Mouse (Mus musculus): Measurements from ENCODE around the gene Atp2b2.

Atp2b2 gene

DNA sequence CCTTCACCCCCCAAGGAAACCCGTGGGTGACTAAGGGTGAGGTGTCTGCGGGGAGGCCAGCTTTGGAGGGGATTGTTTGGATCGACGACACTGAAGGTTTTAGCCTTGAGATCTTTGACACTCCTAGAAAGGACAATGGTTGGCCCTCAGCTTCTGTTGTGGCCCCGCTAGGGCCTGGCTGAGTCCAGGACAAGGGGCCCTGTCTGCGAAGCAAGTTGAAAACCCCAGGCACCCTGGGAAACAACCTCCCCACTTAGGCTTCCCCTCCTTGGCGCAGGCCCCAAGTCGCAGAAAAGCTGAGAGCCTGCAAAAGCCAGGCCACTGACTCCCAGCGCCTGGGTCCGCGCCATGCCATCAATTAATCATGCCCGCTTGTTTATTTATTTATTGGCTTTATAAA, at the start of gene Atp2b2:
Gene Atp2b2, minus strand, starts transcription at position 282 of the 400 bp plus-strand sequence.
- DNase-seq: no peak

DNA sequence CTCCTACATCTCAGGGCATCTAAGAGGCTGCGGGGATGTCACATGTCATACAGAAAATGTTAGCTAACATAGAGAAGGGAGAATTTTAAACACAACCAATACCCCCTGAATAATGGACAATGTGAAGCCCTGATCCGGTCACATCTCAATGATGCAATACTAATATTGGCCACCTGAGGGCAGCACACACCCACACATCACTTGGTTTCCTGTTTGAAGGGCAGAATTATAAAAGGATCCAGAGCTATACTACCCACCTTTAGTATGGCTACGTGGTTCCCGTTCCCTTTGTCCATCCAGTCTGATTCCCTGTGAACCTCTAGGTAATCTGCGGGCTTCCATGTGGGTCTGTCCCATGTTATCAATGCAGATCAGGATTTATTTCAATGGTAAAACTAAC, 47.2 kb upstream of the Atp2b2 start:
- no peak for DNase-seq

- no peak for DNase-seq
These were observed 44.7 kb upstream of the Atp2b2 start for GRCm38 (mm10) chr6:114087106-114087505.

- DNase-seq: no peak
These were observed 36.1 kb upstream of the Atp2b2 start for GRCm38 (mm10) chr6:114078556-114078955.

GRCm38 (mm10) chr6:114076560-114076959, 34.1 kb upstream of the Atp2b2 start:
- no peak for DNase-seq

GRCm38 (mm10) chr6:114076061-114076460, 33.6 kb upstream of the Atp2b2 start:
- DNase-seq: no peak

GRCm38 (mm10) chr6:114074929-114075328, 32.5 kb upstream of the Atp2b2 start:
- no peak for DNase-seq

GRCm38 (mm10) chr6:114074256-114074655, 31.8 kb upstream of the Atp2b2 start:
- no peak for DNase-seq

- no peak for DNase-seq
These were observed 29.2 kb upstream of the Atp2b2 start for GRCm38 (mm10) chr6:114071564-114071963.

DNA sequence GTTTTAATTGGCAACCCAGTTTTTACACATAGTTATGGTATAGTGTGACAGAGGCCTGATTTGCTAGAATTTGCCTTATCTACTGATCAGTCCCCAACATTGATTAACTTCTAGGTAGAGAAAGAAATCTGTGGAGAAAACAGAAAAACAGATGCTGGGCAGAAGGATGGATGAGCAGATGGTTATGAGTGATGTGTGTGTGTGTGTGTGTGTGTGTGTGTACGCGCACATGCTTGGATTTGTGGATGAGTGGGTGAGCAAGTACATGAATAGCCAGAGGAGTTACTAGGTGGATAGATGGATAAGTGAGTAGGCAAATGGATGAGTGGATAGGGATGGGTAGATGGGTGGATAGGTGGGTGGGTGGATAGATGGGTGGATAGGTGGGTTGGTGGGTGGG, 20.7 kb upstream of the Atp2b2 start:
- DNase-seq: no peak

DNA sequence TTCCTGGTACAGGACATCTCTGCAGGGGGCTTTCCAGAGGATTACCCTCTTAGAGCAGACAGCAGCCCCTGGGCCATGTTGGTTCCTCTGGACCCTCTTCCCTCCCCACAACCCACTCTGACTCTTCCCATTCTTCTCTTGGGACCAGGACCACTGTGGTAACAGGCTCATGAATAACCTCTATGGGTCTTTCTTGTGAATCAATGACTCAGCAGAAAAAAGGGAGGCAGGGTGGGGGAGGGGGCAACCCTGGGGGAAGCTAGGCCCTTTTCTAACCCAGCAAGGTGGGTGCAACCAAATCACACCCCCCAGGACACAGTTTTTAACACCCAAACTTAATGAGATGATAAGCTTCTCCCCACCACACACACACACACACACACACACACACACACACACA, 20.3 kb upstream of the Atp2b2 start:
- DNase-seq: no peak

GRCm38 (mm10) chr6:114059206-114059605, 16.8 kb upstream of the Atp2b2 start:
- no peak for DNase-seq

GRCm38 (mm10) chr6:114058030-114058808, 15.8 kb upstream of the Atp2b2 start:
- no peak for DNase-seq

DNA sequence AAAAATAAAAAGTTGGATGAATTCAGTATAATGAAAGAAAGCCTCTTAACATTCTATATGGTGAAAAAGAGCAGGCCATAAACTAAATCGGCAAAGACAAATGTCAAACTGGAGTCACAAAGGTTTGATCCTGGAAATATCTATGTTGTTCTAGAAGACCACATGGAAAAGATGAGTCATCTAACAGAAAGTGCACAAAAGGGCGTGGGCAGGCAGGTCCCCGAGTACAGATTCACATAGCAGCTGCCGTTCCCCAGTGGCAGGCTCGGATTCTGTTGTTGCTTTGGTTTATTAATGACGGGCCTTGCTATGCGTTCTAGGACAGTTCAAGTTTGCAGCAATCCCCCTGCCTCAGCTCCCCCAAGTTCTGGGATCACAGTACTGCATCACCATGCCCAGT, 12.9 kb upstream of the Atp2b2 start:
- no peak for DNase-seq

GRCm38 (mm10) chr6:114044962-114045361, 2.5 kb upstream of the Atp2b2 start:
- no peak for DNase-seq

DNA sequence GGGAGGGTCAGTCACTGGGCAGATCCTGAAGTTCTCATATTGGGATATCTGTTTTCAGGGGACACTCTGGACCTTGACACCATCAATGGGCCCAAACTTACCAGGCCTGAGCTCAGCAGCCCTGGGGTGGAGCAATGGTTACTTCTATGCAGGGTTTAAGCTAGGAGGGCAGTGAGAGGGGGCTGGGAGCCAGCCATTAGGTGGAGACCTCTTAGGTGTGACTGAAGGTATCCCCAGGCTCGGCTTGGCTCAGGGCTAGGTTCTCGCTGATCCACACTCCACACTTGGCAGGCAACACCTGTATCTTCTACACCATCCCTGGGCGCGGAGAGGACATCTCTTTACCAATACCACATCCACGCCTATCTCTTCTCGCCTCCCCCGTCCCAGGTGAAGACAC, 423 bp upstream of the Atp2b2 start:
- no peak for DNase-seq

- no peak for DNase-seq
These were observed 515 bp downstream of the Atp2b2 start for GRCm38 (mm10) chr6:114041911-114042284.

GRCm38 (mm10) chr6:114041097-114041910, 1.1 kb downstream of the Atp2b2 start:
- DNase-seq: no peak

DNA sequence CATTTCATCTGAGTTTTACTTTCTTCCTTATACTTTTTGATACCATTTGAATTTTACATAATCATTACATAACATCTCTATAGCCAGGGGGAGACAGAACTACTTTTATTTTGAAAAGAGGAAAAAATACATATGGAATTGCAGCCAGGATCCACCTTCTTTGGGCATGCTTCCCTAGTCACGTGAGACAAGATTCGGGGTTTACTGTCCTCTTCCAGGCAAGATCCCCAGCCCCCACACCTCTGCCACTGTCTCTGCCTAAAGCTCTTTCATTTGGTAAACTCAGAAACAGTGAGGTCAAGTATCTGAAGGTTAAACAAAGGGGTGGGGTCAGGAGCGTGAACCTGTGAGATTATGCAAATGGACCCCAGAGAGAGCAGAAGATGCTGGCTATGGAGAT, 6.7 kb downstream of the Atp2b2 start:
- no peak for DNase-seq

DNA sequence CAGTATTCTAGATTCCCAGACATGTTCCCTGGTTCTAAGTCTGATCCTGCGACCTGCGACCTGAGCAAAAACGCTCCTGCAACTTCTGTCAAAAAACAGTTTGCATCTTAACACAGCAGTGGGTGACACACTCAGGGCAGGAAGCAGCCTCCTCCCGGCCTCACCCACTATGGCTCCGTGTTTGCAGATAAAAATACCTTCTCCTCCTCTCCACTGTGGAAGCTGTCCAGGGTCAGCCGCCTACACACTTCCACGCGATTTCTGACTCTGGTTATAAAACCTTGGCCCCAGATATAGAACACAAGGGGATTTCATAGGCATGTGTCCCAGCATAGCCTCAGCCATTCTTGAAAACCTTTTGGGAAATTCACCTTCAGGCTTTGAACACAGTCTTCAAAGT, 9.6 kb downstream of the Atp2b2 start:
- DNase-seq: no peak

- no peak for DNase-seq
These were observed 18.6 kb downstream of the Atp2b2 start for GRCm38 (mm10) chr6:114023794-114024193.

- DNase-seq: no peak
These were observed 20.3 kb downstream of the Atp2b2 start for GRCm38 (mm10) chr6:114022104-114022503.

GRCm38 (mm10) chr6:114013801-114014200, 28.6 kb downstream of the Atp2b2 start:
- DNase-seq: no peak

DNA sequence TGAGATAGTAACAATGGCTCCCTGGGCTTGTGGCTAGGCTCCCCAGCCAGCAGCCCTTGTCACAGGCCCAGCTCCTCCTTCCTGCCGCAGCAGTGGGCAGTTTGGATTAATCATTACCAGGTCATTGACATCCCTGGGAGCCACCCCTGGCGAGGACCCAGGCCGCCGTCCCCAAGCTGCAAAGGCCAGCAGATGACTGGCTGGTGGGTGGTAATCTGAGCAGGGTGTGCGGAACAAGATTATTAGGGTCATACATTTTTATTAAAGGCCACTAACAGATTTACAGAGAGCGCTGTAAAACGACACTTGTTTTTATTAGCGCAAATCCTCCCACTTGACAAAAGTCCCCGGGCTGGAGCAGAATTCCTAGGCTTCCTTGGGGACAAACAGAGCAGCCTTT, 29.6 kb downstream of the Atp2b2 start:
- DNase-seq: no peak
